Mouse (Mus musculus) ovary, postnatal 10 days (tissue): ENCODE measurements around the gene Nkiras2.
"Not testable (repeated sequence)": the region's sequence is repeated elsewhere in the genome, so short reads cannot be mapped to it uniquely, and the experiment has no call there.

ENCODE experiments used
- DNase-seq: peaks from one replicate; pipeline ENCODE4 v3.0.0; 2022; ENCODE audit warnings: low spot score

Gene Nkiras2

DNA sequence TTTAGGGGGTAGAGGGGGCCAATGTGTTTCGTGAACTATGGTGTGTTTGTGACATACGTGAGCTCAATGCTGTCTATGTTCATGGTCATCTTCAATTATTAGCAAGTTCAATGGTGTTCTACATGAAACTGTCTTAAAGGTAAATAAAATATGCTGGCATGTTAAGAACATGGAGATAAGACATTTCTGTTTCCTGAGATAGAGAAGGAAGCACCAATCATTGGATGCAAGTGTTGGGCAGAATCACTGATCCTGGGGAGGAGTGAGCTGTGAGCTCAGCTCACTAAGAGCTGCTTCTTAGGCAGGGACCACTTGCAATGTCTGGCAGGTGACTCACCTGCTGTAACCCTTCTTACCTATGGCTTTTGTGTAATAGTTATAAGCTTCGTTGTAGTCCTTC, 17.7 kb upstream of the Nkiras2 start:
- DNase-seq: no peak

DNA sequence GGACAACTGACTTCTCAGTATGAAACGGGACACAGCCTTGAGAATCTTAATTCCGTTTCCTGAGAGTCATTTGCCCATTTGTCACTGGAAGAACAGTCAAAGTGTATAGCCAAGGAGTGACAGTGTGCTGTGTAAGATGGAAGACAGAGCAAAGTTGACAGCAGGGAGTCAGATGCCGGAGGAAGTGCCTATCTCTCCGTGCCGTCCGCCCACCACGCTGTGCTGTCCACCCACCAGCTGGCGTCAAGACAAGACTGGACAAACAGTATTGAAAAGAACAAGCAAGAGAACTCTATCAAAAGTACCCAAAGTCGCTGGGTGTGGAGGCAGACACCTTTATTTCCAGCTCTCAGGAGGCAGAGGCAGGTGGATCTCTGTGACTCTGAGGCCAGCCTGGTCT, 15.9 kb upstream of the Nkiras2 start:
- no peak for DNase-seq

DNA sequence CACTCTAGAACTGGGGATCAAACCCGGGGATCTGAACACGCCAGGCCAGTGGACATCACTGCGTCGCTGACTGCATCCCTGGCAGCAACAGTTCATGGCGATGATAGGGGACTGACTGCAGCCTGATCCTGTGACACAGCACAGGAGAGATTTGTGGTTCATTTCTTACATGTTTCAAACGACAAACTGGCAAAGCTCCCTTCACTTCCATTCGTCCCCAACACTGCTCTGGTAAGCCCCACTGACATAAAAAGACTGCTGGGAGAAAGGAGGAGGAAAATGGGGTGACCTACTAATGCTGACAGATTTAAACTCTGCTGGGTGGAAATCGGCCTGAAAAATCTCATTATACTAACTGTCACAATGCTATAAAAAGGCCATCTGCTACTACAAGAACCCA, 15.2 kb upstream of the Nkiras2 start:
- no peak for DNase-seq

DNA sequence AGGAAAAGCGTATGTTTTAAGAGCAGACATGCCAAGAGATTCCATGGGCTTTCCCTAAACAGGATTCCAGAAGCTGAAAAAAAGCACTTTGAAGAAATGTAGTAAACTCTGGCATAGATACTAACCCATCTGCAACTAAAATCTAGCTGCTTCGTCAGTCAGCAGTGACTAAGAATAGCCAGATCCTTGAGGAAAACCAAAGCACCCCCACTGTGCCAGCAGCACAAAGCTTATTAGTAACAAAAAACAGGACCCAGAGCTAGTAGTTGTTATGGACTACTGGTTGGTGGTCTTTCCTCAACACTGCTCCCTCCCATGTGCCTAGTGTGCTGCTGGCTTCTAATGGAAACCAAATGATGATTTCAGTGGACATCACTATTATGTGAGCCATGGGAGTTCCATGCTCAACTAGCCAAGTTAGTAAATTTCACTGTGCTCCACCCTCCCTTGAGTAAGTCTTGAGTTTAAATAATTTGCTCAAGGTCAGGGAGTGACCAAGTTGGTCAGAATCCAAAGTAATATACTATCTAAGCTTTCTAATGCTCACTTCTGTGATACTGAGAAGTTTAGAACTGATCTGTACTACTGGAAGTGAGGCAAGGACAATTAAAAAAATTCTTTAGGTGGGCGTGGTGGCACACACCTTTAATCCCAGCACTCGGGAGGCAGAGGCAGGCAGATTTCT, 14.6 kb upstream of the Nkiras2 start:
- DNase-seq: no peak

DNA sequence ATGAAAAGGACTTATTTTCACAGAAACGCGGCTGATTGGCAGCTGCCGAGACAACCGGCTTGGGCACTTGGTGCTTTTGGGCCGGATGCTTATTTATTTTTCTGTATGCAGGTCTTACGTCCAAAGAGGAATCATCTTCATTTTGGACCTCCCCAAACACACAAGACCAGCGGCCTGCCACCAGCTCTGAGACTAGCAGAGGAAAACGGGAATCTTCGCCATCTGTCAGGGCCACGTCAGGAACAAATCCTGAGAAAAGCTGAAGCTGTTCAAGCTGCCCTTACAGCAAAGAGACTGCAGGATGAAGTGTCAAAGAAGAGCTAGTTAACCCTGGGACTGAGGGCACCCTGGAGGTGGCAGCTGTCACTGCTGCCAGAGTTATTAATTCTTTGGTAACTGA, 13.6 kb upstream of the Nkiras2 start:
- no peak for DNase-seq

DNA sequence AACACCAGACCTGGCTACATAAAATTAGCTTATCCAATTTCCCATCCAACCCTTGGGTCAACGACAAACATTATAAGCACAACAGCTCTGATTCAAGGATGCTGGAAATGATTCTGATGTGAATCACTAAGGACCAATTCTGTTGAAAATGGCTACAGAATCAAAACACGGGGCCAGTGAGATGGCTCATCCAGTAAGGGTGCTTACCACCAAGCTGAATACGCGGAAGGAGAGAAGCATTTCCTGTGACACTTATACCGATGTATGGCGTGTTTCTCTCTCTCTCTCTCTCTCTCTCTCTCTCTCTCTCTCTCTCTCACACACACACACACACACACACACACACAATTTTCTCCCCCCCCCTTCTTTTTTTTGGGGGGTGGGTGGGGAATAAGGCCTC, 11.9 kb upstream of the Nkiras2 start:
- no peak for DNase-seq

DNA sequence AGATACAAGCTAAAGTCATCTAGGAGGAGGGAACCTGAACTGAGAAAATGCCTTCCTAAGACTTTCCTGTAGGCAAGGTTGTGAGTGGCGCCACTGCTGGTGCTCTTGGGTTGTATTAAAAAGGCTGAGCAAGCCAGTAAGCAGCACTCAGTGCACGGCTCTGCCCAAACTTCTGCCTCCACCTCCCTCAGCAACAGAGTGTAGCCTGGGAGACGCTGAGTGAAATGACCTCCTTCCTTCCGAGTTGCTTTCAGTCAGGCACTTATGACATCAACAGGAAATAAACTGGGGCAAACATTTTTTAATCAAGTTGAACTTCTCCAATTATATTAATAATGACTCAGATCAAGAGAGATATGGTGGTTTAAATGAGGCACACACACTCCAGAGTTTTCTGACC, 10.2 kb upstream of the Nkiras2 start:
- no peak for DNase-seq

DNA sequence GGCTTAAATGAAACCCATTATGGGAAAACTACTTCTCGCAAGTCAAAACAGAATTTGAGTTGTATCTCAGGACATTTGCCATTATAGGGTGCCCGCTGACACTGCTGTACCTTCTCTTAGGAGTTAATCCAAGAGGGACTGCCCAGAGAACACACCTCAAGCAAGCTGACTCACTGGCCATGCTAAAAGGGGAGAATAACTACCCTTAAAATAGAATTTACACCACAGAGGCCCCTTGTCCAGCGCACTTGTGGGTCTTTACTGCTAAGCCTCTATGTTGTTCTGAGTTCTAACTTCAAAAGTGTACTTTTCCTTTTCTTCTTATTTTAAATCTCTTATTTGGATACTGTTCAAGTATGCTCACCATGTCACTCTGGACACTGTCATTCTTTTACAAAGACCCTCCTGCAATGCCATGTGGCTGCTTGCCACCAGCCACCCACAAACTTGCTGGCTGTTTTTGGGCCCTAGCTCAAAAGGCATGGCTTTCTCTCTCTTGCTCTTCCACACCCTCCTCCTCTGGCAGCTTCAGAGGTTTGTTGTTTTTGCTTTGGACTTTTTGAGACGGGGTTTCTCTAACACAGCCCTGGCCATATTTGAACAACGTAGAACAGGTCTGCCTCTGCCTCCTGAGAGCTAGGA, 9.6 kb upstream of the Nkiras2 start:
- no peak for DNase-seq

DNA sequence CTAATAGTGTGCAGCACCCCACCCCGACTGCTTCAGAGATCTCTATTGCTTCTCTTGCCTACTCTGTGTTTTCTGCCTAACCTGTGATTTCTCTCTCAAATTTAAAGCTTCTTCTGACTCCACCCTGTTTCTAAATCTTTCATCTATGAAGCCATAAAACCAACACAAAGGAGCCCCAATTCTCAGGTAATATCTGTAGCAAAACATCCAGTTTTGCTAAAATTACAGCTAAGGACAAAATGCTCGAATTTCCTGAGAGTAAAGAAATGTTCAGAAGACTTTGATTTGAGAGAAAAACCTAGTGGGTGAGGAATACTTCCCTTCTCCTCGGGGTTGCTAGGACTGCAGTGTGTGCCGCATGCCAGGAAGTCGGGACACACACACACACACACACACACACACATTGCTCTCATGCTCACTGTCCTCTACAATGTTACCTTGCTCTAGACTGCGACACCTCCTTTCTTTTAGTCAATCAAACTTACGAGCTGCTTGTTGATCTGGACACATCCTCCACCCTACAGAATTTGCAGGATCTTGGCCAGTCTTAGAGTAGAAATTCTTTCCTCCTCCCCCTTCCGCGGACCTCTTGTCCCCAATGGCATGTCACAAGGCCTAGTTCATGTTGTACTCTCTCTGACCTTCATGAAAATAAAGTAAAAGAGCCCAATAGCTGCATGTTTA, 8.9 kb upstream of the Nkiras2 start:
- no peak for DNase-seq

DNA sequence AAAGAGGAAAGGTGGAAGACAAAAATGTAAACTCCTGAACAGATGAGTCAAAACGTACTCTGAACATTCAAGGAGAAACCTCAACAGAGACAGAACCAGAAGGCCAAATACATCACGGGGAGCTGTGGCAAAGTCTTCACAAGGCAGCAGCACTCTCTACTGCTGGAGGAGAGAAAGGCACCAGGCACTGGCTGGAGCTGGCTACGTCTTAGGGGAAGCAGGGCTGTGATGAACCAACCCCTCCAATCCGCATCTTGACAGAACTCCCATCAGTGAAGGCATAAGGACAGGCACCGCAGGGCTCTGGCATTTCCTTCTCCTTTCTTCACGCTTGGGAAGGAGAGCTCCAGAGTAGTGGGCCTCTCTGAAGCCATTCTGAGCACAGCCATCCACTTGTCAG, 7.4 kb upstream of the Nkiras2 start:
- no peak for DNase-seq

DNA sequence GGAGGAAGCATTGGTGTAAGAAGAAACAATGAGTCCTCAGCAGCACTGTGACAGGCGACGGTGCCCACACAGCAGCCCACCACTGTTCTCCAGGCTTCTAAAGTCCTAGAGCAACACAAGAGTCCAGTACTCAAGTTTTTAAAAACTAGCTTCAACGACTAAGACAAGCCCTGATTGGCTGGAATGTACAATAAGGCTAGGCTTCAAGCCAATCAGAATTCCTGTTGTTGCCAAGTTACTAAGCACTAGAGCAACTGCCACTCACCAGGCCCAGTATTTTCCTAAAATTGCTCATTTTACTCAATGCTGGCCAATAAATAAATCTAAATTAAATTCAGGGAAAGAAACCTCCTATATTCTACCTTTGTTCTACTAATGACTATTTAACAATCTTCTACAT, 5.8 kb upstream of the Nkiras2 start:
- no peak for DNase-seq

DNA sequence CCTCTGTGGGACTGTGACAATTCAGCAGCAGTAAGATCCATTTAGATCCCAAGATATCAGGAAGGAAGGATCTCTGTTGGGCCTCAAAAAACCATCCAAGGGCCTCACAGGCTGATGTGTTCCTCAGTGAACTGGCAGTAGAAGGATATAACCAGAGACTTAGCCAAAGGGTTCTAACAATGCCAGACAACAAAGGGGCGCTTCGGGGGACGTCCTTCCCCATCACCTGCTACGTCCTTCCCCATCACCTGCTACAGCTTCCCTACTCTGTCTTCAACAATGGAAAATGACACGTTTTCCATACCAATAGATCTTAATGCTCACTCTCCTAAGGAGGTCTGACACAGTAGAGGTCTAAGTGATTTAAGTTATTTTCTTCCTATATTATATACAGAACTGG, 2.7 kb upstream of the Nkiras2 start:
- no peak for DNase-seq

DNA sequence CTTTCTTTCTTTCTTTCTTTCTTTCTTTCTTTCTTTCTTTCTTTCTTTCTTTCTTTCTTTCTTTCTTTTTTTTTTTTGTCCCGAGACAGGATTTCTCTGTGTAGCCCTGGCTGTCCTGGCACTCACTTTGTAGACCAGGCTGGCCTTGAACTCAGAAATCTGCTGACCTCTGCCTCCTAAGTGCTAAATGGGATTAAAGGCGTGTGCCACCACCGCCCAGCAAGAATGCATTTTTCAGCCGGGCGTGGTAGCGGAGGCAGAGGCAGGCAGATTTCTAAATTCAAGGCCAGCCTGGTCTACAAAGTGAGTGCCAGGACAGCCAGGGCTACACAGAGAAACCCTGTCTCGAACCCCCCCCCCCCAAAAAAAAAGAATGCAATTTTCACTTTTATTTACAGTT, 2.2 kb upstream of the Nkiras2 start:
- not testable (repeated sequence) for DNase-seq

DNA sequence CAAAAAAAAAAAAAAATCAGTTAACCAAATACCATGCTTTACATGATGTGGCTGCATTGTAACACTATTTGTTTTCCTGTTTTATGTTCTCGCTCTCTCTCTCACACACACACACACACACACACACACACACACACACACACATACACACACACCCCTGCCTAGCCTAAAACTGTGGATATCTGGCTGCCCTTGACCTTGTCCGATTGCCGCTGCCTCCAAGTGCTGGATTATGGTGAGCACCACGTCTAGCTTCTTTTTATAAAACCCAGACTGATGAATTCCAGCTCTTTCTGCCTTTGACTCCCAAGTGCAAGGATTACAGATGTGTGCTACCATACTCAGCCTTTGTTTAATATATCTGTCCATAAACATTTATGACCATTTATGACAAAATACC, 1.6 kb upstream of the Nkiras2 start:
- DNase-seq: no peak

DNA sequence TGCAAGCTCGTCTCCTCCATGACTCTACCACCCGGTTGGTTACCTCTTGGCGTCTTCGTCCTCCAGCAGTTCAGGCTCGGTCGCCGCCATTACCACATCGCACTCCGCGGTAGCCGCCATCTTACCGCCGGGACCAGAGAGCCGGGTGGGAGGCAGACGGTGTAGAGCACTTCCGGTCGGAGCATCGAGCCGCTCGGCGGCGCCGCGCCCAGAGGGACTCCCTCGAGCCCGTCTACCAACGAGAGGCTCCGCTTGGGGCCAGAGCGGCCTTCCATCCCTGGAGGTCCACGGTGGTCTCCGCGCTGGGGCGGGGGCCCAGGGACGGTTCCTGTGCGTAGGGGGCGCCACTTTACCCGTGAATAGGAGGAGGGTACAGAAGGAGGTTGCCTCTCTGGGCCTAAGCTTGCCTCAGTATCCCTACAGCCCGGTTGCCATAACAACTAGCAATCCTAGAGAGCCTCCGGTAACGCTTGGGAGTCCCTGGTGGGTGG, 486 bp downstream of the Nkiras2 start:
- peak; percentile 91 for DNase-seq

DNA sequence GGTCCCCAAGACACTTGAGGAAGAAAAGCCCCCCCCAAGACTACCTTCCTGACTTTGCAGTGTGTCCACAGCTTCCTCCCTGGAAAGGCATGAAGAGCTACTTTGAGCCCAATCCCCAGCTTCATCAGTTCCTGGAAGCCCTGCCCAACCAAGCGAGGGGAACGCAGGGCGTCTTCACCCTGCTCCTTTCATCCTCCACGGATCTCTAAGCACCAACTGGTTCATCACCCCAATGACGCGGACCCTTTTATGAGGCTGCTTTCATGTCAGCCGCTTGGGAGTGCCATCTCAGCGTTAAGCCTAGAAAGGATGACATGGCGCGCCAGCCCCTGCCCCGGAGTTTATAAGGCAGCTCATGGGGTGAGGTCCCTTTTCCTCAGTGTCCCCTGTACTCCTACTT, 938 bp downstream of the Nkiras2 start, which contains the start of gene Dnajc7:
TSS of gene Dnajc7 (minus strand) at position 187 of the 400 bp plus-strand sequence.
- DNase-seq: no peak

DNA sequence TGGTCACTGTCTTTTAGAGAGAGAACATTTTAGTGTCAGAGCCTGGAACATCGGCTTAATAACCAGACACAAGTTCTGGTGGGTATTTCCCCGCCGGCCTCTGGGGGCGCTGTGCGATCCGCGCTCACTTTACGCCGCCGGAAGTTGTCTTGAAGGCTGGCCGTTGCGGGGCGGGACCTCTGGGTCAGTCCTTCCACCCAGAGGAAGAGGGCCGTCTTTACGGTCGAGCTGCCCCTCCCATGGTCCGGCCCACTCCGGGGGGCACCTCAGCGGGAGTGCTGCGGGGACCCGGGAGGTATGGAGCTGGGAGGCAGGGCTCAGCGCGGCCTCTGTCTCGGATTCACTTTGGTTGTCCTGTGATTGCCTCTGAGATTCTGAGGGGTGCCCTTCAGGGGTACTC, 3.7 kb downstream of the Nkiras2 start:
- peak; percentile 83 for DNase-seq

DNA sequence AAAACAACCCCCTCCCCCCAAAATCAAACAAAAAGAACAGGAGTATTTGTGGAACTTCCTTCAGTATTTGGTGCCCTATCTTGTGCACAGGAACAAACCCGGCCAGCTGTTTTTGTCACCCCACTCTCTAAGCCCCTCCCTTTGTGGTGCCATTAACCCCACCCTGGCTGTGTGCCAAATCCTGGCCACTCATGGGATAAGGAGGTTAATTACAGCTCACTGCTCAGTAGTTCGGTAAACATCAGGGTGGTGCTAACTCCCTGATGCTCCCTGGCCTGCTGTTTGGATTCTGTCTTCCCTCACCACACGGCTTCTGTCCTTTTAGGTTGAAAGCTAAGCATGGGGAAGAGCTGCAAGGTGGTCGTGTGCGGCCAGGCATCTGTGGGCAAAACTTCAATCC, 4.8 kb downstream of the Nkiras2 start:
- no peak for DNase-seq

DNA sequence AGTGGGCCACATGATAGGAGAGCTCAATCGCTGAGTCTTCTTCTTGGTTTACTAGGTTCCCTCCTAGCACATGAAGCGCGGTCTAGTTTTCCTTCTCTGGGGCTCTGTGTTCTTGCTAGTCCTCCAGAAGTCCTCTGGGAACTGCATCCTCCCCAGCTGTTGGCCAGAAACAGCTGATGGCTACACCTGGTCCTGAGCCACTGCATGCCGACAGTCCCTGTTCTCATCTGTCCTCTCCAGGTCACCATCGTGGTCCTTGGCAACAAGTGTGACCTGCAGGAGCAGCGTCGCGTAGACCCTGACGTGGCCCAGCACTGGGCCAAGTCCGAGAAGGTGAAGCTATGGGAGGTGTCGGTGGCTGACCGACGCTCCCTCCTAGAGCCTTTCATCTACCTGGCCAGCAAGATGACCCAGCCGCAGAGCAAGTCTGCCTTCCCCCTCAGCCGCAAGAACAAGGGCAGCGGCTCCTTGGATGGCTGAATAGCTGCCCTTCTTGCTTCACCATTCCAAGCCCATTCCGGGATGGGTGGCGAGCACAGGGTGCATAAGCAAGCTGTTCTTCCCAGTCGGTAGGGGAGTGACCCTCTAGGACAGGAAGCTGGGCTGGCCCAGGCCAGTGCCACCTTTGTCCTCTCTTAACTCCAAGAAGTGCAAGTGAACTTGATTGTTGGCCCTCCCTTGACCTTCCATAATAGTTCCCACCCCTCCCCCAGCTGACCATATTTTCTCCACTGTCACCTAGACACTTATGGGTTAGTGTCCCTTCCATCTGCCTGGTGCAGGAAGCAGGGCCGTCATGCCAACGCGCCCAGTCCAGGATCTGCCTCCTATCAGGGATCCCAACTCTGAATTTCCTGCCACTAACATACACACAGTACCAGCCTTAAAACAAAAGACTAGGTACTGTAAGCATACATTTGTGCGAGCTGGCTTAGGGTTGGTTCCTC, 7.0 kb downstream of the Nkiras2 start:
- DNase-seq: no peak

DNA sequence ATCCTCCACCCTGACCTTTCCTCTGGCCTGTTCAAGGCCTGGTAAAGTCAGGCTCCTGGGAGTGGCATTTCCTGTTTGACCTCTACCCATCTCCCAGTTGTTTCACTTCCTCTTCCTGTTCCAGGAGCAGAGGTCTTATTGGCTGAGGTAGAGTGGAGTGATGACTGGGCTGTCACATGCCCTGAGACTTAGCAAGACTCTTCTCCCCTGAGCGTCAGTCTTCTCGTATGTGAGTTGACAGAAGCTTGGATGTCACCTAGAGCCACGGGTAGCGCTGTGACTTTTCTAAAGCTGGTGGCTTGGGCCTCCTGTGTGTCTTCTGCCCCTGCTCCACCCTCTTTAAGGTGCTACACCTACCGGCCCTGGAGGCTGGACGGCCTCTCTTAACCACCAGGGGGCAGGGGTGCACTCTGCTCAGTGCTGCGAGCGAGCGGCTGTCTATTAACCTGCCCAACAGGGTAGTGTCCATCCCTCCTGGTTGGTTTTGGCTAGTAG, 7.7 kb downstream of the Nkiras2 start:
- peak; percentile 45 for DNase-seq

DNA sequence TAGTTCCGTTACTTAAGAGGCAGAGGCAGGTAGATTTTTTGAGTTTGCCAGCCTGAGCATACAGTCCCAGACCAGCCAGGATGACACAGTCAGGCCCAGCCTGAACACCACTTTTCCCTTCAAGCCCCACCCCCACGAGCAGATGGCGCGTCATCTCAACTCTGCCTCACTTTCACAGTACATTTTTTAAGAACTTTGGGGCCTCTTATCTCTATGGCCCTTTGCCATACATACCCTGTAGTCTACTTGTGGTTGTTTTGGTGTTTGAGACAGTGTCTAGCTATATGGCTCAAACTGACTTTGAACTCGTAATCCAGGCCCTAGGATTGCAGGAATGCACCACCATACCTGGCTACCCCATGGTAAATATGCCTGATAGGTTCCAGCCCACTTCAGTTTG, 9.0 kb downstream of the Nkiras2 start:
- DNase-seq: no peak

DNA sequence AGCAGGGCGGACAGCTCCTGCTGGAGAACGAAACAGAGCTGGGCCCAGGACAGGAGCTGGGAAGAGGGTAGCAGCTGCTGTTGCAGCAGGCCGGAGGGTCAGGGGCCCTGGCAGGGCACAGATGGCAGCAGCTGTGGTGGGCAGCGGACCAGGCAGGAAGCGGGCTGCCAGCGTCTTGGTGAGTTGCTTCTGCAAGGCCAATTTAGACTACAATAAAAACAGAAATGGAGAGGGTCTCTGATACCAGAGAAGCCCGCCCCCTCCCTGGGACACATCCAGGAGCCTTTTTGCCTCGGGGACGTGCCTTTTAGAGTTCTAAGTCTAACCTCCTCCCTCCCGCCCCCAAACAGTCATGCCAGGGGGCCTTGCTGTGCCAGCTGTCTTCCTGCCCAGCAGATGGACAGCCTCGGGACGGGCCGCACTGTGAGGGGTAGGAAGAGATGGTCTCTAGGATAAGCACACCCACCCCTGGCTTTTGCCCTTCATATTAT, 9.9 kb downstream of the Nkiras2 start:
- peak; percentile 13 for DNase-seq
